11 mouse cellular contexts compared by ENCODE assay signal in genomic region chr14:30265728-30266127, GRCm38 (mm10).
A peak's percentile ranks its signal among the peaks of the same experiment; 100 is the strongest.
DNase-seq lines count a peak whose midpoint lies in the region; ATAC-seq and TF ChIP-seq lines count a peak whose summit lies in the region.
"Had no signal": no experiment of that assay in that cellular context is flagged by ENCODE, and none has a peak within 500 bp of the region (broad histone marks: within the 10 kb centered on the region; RNA-seq: fewer than 3 reads in every experiment).

No protein-coding gene starts in this region.

- ATAC-seq in forebrain, embryonic 11.5 days (replicated peaks; ENCODE audit: low FRiP score) = no peak
- no peak for ATAC-seq in forebrain, embryonic 12.5 days (ENCODE audit: low FRiP score)
- ATAC-seq in stomach, embryonic 16.5 days (ENCODE audit: insufficient read depth, low FRiP score) = peak; percentile 37; the same call in 1 of the 2 replicates
- ATAC-seq in midbrain, postnatal 0 days (ENCODE audit: low FRiP score) = no peak

- H3K27ac ChIP-seq in forebrain, embryonic 11.5 days (ENCODE audit: low read depth, low read length) = no peak overlapping the region
- H3K27ac ChIP-seq in forebrain, embryonic 12.5 days = no peak overlapping the region
- H3K27ac ChIP-seq in stomach, embryonic 16.5 days (ENCODE audit: low read length) = no peak overlapping the region
- no peak overlapping the region for H3K27ac ChIP-seq in midbrain, postnatal 0 days (ENCODE audit: low read depth, low read length)

- no peak overlapping the region for H3K4me3 ChIP-seq in forebrain, embryonic 11.5 days (ENCODE audit: low read depth, low read length)
- H3K4me3 ChIP-seq in forebrain, embryonic 12.5 days (replicated peaks) = no peak overlapping the region
- H3K4me3 ChIP-seq in stomach, embryonic 16.5 days (replicated peaks; ENCODE audit: low read length) = no peak overlapping the region
- H3K4me3 ChIP-seq in midbrain, postnatal 0 days (ENCODE audit: low read depth, low read length) = no peak overlapping the region
- H3K4me3 ChIP-seq: myocyte had no signal

- 74% methylated on average over 9 of the region's 9 CpGs for WGBS in forebrain, embryonic 11.5 days
- 76% methylated on average over 9 of the region's 9 CpGs for WGBS in forebrain, embryonic 12.5 days
- 73% methylated on average over 9 of the region's 9 CpGs for WGBS in stomach, embryonic 16.5 days
- 81% methylated on average over 9 of the region's 9 CpGs for WGBS in midbrain, postnatal 0 days

- H3K36me3 ChIP-seq in forebrain, embryonic 11.5 days (ENCODE audit: control insufficient read depth, insufficient read depth, low read length) = no peaks in the 10 kb centered on the region
- no peaks in the 10 kb centered on the region for H3K36me3 ChIP-seq in forebrain, embryonic 12.5 days (replicated peaks)
- no peaks in the 10 kb centered on the region for H3K36me3 ChIP-seq in stomach, embryonic 16.5 days (ENCODE audit: control insufficient read depth, insufficient read depth, low read length)
- no peaks in the 10 kb centered on the region for H3K36me3 ChIP-seq in midbrain, postnatal 0 days (ENCODE audit: insufficient read depth, low read length)

- peak; percentile 45 for DNase-seq in forebrain, embryonic 11.5 days (ENCODE audit: low spot score)
- DNase-seq in c-Kit-positive CD71-positive TER-119-negative erythroid progenitor cells, embryonic 14.5 days (ENCODE audit: low read depth) = peak; percentile 44
- DNase-seq in lung, postnatal 25 days (ENCODE audit: low spot score) = peak; percentile 21
- DNase-seq in midbrain, postnatal 0 days (ENCODE audit: low spot score) = no peak
- DNase-seq in layer of hippocampus, postnatal 10 days (ENCODE audit: low spot score in 2 of 2) = no peak
- DNase-seq in cerebellum, adult 9-10 months = no peak
- DNase-seq: adrenal gland, adult 2 months; kidney, postnatal 25 days had no signal

- no peaks in the 10 kb centered on the region for H3K4me1 ChIP-seq in forebrain, embryonic 11.5 days (replicated peaks; ENCODE audit: control insufficient read depth, insufficient read depth, low read length)
- 0 out of 2 replicates have a peak, but pooled peaks cover 4% of the 10 kb centered on the region for H3K4me1 ChIP-seq in forebrain, embryonic 12.5 days
- H3K4me1 ChIP-seq in stomach, embryonic 16.5 days (ENCODE audit: control insufficient read depth, insufficient read depth, low read length) = peaks cover 3% of the 10 kb centered on the region; the same call in 1 of the 2 replicates
- no peaks in the 10 kb centered on the region for H3K4me1 ChIP-seq in midbrain, postnatal 0 days (ENCODE audit: insufficient read depth, low read length)

- H3K4me2 ChIP-seq in forebrain, embryonic 11.5 days (ENCODE audit: low read depth, low read length, severe bottlenecking) = no peak overlapping the region
- no peak overlapping the region for H3K4me2 ChIP-seq in forebrain, embryonic 12.5 days
- H3K4me2 ChIP-seq in stomach, embryonic 16.5 days (ENCODE audit: low read depth, low read length) = no peak overlapping the region
- H3K4me2 ChIP-seq in midbrain, postnatal 0 days (ENCODE audit: low read depth, low read length, poor library complexity, severe bottlenecking) = no peak overlapping the region

- no peak overlapping the region for H3K9ac ChIP-seq in forebrain, embryonic 11.5 days (ENCODE audit: low read length)
- no peak overlapping the region for H3K9ac ChIP-seq in forebrain, embryonic 12.5 days
- H3K9ac ChIP-seq in stomach, embryonic 16.5 days (ENCODE audit: low read length) = no peak overlapping the region
- H3K9ac ChIP-seq in midbrain, postnatal 0 days (replicated peaks; ENCODE audit: low read length, poor library complexity, severe bottlenecking) = no peak overlapping the region

- no peak for TF ChIP-seq CTCF in midbrain, postnatal 0 days (IDR thresholded peaks at IDR 0.05)

- H3K9me3 ChIP-seq in forebrain, embryonic 11.5 days (ENCODE audit: control insufficient read depth, low read length) = no peaks in the 10 kb centered on the region
- H3K9me3 ChIP-seq in forebrain, embryonic 12.5 days = no peaks in the 10 kb centered on the region
- H3K9me3 ChIP-seq in stomach, embryonic 16.5 days (replicated peaks; ENCODE audit: control insufficient read depth, low read length) = no peaks in the 10 kb centered on the region
- no peaks in the 10 kb centered on the region for H3K9me3 ChIP-seq in midbrain, postnatal 0 days (ENCODE audit: low read length)

- H3K27me3 ChIP-seq in forebrain, embryonic 11.5 days (ENCODE audit: control insufficient read depth, insufficient read depth, low read length) = no peaks in the 10 kb centered on the region
- H3K27me3 ChIP-seq in forebrain, embryonic 12.5 days = no peaks in the 10 kb centered on the region
- H3K27me3 ChIP-seq in stomach, embryonic 16.5 days (ENCODE audit: control insufficient read depth, insufficient read depth, low read length) = no peaks in the 10 kb centered on the region
- H3K27me3 ChIP-seq in midbrain, postnatal 0 days (ENCODE audit: insufficient read depth, low read length) = no peaks in the 10 kb centered on the region

Comparison
In these comparisons a context has a peak if more than half of its experiments do, and no peak if none do; other contexts are left out.
1. DNase-seq: peak in forebrain, embryonic 11.5 days (single experiment), c-Kit-positive CD71-positive TER-119-negative erythroid progenitor cells, embryonic 14.5 days (single experiment) and lung, postnatal 25 days (single experiment); none in midbrain, postnatal 0 days (single experiment), layer of hippocampus, postnatal 10 days (0 of 2) and cerebellum, adult 9-10 months (single experiment).